Mouse (Mus musculus): Measurements from ENCODE around the gene Olfr871.
"Not testable (repeated sequence)": the region's sequence is repeated elsewhere in the genome, so short reads cannot be mapped to it uniquely, and the experiment has no call there.

Olfr871 gene

DNA sequence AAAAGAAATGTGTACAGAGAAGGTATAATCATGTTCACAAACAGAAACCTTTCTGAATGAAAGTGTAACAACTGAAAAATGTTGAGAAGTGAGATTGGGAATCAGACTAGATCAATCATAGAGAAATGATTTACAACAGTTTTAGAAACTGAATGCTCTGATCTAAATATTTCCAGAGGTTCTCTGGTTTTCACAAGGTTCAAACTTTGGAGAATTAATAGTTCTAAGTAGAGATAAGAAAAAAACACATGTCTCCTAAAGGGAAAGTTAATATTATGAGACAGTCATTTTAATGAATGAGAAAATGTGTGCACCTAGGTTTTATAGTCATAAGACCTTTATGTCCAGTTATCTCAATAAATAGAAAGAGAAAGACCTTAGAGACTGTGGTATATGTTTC, at the start of gene Olfr871:
Olfr871 (plus strand) TSS at position 301 of the 400 bp plus-strand sequence.
- no peak for DNase-seq (ENCODE audit: low spot score)

DNA sequence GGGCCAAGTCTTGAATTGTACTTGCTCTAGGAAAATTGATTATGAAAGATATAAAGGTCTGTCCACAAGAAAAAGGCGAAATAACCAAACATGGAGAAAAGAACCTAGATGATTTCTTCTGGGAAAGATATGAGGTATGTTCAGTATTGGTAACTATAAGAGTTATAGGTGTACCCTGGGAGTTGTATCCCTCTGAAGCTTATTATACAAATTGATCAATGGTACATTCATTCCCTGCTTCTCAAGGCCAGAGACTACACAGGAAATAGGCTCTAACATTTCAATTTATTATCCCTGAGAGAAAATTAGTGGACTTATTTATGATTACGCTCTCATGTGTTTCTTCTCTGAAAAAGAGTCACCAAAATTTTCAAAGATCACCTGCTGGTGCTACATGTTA, 38.0 kb upstream of the Olfr871 start, which contains the start of gene Olfr870:
Olfr870 (minus strand) TSS at position 101 of the 400 bp plus-strand sequence.
- no peak for DNase-seq (ENCODE audit: low spot score)

DNA sequence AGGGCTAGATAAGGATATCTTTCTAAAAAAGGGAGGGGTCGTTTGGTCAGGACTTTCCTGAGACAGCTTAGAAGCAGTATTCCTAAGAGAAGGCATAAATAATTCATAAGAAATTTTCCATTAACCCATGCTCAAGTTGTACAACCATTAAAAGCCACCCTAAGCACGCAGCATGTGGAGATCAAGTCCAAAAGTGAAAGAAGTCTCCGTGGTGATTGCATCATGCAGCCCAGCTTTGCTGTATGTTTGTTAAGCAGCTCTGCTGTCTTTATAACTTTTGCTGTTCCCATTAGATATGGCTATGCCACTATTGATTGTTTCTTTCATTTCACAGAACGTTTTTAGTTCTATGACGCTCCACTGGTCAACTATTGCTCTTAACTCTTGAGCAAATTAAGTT, 32.5 kb upstream of the Olfr871 start:
- DNase-seq (ENCODE audit: low spot score), result no peak

DNA sequence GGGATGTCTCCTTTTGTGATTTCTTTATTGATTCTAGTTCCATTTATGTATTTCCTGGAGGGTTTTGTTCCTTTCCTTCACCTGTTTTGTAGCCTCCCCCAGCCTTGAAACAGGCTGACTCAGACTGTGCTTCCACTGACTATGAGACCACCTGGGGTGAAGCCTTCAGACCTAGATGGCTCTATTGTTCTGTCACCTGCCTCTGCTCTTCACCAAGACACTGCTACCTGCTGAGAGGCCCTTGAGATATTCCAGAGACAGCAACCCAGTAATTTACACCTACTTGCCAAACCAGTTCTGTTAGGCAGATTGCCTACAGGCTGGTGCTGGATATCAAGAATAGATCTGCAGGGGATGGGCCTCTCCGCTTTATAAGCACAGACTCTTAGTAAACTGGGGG, 9.9 kb upstream of the Olfr871 start:
- DNase-seq (ENCODE audit: low spot score), result no peak

DNA sequence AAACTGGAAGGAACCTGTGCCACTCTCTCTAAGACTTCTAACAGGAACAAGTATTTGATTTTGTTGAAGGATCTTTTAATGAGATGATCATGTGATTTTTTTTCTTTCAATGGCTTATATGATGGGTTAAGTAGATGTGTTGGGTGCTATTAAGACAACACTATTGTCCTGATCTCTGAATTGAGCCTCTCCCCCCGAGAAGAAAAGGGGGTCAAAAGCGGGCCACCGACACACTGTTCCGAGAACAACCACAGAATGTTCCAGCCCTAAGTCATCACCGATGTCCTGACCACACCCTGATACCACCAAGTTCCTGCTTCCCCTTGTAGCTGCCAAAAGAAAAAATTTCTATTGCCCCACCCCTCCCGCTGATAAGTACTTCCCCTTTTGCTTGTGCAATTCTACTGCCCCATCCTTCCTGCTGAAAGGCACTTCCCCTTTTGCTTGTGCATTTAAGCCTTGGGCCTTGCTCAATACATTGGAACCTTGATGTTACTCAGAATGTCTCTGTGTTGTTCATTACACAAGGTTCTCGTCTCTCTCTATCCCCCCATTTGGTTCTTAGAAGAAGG, 8.5 kb upstream of the Olfr871 start:
- not testable (repeated sequence) for DNase-seq (ENCODE audit: low spot score)

DNA sequence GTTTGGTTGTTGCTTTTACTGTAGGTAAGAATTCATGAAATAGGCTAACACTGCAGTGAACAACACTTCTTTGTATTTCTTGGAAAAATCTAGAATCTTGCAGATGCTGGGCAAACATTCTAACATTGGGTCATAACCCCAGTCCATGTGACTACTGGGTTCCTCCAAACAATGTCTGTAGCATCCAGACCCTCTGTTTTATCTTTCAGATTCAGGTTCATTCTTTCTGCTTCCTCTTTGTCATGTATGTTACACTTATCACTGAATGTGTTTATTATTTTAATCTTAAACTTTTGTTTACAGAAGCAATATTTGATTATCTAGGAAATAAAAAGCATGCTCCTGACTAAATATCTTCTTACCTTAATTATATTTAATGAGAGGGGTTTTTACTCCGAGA, 1.2 kb upstream of the Olfr871 start:
- DNase-seq (ENCODE audit: low spot score), result no peak

DNA sequence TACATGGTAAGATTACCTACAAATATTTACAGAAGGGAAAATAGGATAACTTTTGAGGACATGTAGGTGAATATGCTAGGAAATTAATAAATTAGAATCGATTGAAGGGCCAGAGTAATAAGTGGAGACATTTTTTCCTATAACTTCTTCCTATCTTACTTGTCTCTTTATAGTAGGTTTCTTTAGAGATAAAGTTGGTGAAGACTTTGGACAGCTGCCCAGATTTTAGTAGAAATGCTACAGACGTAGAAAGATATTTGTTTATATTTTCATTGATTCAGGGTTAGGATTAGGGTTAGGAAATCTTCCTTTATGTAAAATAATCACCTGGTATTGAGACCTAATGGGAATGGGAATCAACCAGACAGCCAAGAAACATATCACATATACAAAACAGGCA, 530 bp upstream of the Olfr871 start:
- DNase-seq (ENCODE audit: low spot score), result no peak

DNA sequence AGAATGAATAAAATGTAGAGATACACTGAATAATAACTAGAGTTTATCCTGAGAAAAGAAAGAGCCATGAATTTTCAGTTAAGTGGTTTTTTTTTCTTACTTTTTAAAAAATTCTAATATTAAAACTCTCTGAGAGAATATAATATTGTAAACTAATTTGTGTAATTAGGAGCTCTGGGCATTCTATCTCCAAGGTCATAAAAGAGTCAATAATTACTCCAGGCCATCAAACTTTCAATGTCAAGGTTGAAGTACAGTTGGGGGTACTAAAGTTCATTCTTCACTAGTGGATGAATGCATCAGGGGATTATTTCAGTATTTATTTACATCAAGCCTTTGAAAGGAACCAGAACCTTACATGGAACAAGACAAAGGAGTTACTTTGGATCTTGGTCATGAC, 24.8 kb downstream of the Olfr871 start, which contains the start of gene Olfr872:
Olfr872 (plus strand) TSS at position 301 of the 400 bp plus-strand sequence.
- no peak for DNase-seq (ENCODE audit: low spot score)

DNA sequence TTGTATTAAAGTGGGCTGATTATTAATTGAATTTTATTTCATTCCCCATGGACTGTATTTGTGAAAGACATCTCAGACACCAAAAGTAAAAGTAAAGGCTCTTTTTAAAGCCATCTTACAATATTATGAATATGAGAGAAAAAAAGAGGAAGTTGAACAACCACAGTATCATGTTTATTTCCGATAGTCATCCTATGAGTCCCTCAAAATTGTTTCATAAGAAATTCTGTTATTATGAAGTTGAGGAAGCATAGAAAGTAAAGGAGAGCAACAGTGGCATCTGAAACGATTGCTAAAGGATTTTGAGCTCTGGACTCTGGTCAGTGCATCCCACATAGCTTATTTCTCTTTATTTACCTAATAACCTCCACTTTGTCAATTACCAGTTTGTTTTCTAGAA, 25.4 kb downstream of the Olfr871 start:
- DNase-seq (ENCODE audit: low spot score), result no peak
